In genomic region chrX:36329849-36330411, GRCm38 (mm10) we compare ENCODE assay signal across 9 mouse cellular contexts. TPM values are rescaled to one million over a fixed set of nuclear protein-coding genes. Genes with fewer than 3 reads are reported as not detected.
DNase-seq lines count a peak whose midpoint lies in the region; ATAC-seq and TF ChIP-seq lines count a peak whose summit lies in the region.
"Had no signal": no experiment of that assay in that cellular context is flagged by ENCODE, and none has a peak within 500 bp of the region (broad histone marks: within the 10 kb centered on the region; RNA-seq: fewer than 3 reads in every experiment).

No protein-coding gene starts in this region.

- no peak for TF ChIP-seq CTCF in embryonic fibroblast, embryonic 13.5 days (IDR thresholded peaks at IDR 0.05; ENCODE audit: borderline replicate concordance, insufficient read depth, low read length)
- TF ChIP-seq CTCF in heart, postnatal 0 days (IDR thresholded peaks at IDR 0.05; ENCODE audit: low read depth) = no peak
- TF ChIP-seq CTCF in lung, embryonic 14.5 days (IDR thresholded peaks at IDR 0.05; ENCODE audit: low read depth) = no peak

- peak; percentile 44 for ATAC-seq in heart, postnatal 0 days (ENCODE audit: insufficient read depth, low read depth)
- ATAC-seq in lung, embryonic 14.5 days (ENCODE audit: insufficient read depth) = peak; percentile 53; the same call in 1 of the 2 replicates
- ATAC-seq in neural tube, embryonic 15.5 days (ENCODE audit: low FRiP score) = 0 out of 2 replicates have a peak, but pooled peaks have one; percentile 7

- H3K4me2 ChIP-seq in heart, postnatal 0 days (ENCODE audit: low read depth, low read length) = peak overlapping the region; percentile 83
- H3K4me2 ChIP-seq in lung, embryonic 14.5 days = peak overlapping the region; percentile 76
- H3K4me2 ChIP-seq in neural tube, embryonic 15.5 days = peak overlapping the region; percentile 88

- no peak overlapping the region for H3K27ac ChIP-seq in embryonic fibroblast, embryonic 13.5 days (ENCODE audit: insufficient read depth, low read length)
- H3K27ac ChIP-seq in heart, postnatal 0 days (ENCODE audit: low read depth) = no peak overlapping the region
- no peak overlapping the region for H3K27ac ChIP-seq in lung, embryonic 14.5 days (ENCODE audit: low read depth)
- no peak overlapping the region for H3K27ac ChIP-seq in neural tube, embryonic 15.5 days (replicated peaks)

- H3K9ac ChIP-seq in heart, postnatal 0 days (replicated peaks; ENCODE audit: low read depth, low read length) = 0 out of 2 replicates have a peak overlapping the region, but pooled peaks have one; percentile 26
- H3K9ac ChIP-seq in lung, embryonic 14.5 days = no peak overlapping the region
- no peak overlapping the region for H3K9ac ChIP-seq in neural tube, embryonic 15.5 days (replicated peaks)

- 14% methylated on average over 26 of the region's 44 CpGs for WGBS in heart, postnatal 0 days
- WGBS in lung, embryonic 14.5 days = 7% methylated on average over 31 of the region's 44 CpGs
- WGBS in neural tube, embryonic 15.5 days = 11% methylated on average over 33 of the region's 44 CpGs

- no peaks in the 10 kb centered on the region for H3K4me1 ChIP-seq in embryonic fibroblast, embryonic 13.5 days (ENCODE audit: control insufficient read depth, insufficient read depth, low read length)
- no peaks in the 10 kb centered on the region for H3K4me1 ChIP-seq in heart, postnatal 0 days (ENCODE audit: control insufficient read depth, insufficient read depth)
- H3K4me1 ChIP-seq in lung, embryonic 14.5 days (ENCODE audit: insufficient read depth) = no peaks in the 10 kb centered on the region
- peaks cover 11% of the 10 kb centered on the region for H3K4me1 ChIP-seq in neural tube, embryonic 15.5 days

- no peaks in the 10 kb centered on the region for H3K36me3 ChIP-seq in heart, postnatal 0 days (replicated peaks; ENCODE audit: control insufficient read depth, insufficient read depth, low read length)
- no peaks in the 10 kb centered on the region for H3K36me3 ChIP-seq in lung, embryonic 14.5 days (ENCODE audit: insufficient read depth)
- H3K36me3 ChIP-seq in neural tube, embryonic 15.5 days = no peaks in the 10 kb centered on the region
- H3K36me3 ChIP-seq: G1E had no signal

- no peak for TF ChIP-seq EP300 in heart, postnatal 0 days (IDR thresholded peaks at IDR 0.05; ENCODE audit: low read depth)

- no peaks in the 10 kb centered on the region for H3K9me3 ChIP-seq in heart, postnatal 0 days (replicated peaks; ENCODE audit: control insufficient read depth, low read length)
- H3K9me3 ChIP-seq in lung, embryonic 14.5 days (ENCODE audit: low read depth, low read length) = no peaks in the 10 kb centered on the region
- H3K9me3 ChIP-seq in neural tube, embryonic 15.5 days (replicated peaks) = no peaks in the 10 kb centered on the region

- H3K27me3 ChIP-seq in heart, postnatal 0 days (ENCODE audit: control insufficient read depth, insufficient read depth, low read length) = peaks cover 20% of the 10 kb centered on the region; the same call in 1 of the 2 replicates
- peaks cover 7% of the 10 kb centered on the region for H3K27me3 ChIP-seq in lung, embryonic 14.5 days (ENCODE audit: insufficient read depth, low read length)
- peaks cover 3% of the 10 kb centered on the region; the same call in 1 of the 2 replicates for H3K27me3 ChIP-seq in neural tube, embryonic 15.5 days (replicated peaks)

- TF ChIP-seq POLR2A in embryonic fibroblast, embryonic 13.5 days (IDR thresholded peaks at IDR 0.05; ENCODE audit: low read depth, low read length) = no peak

- peak; percentile 40 to 52 for DNase-seq in urinary bladder, adult 18-20 months (ENCODE audit: low spot score in 2 of 2)
- no peak for DNase-seq in urinary bladder, postnatal 10 days (ENCODE audit: low spot score)
- DNase-seq in heart, postnatal 0 days (ENCODE audit: low spot score) = no peak
- peak; percentile 81 for DNase-seq in kidney, postnatal 14 days
- peak; percentile 37 for DNase-seq in lung, embryonic 14.5 days
- DNase-seq in urinary bladder, postnatal 25 days (ENCODE audit: low spot score) = peak; percentile 44

- H3K4me3 ChIP-seq in embryonic fibroblast, embryonic 13.5 days (ENCODE audit: insufficient read depth, low read length) = peak overlapping the region; percentile 40
- H3K4me3 ChIP-seq in heart, postnatal 0 days (ENCODE audit: low read depth, low read length) = peak overlapping the region; percentile 50
- H3K4me3 ChIP-seq in lung, embryonic 14.5 days (ENCODE audit: low read depth, low read length) = peak overlapping the region; percentile 43
- H3K4me3 ChIP-seq in neural tube, embryonic 15.5 days (replicated peaks) = peak overlapping the region; percentile 45

RNA-seq across cellular contexts. Expression of gene Lonrf3, which starts 1.8 kb away (rescaled TPM):
- 0.28 and 1.1 TPM in 2 replicates for polyA plus RNA-seq in embryonic fibroblast, embryonic 13.5 days (2011; ENCODE audit: insufficient read length, low read depth, missing spikeins)
- total RNA-seq in heart, postnatal 0 days (2014; rRNA removed; ENCODE audit: low replicate concordance) = 3.9 and 10.8 TPM in 2 replicates
- polyA plus RNA-seq in heart, postnatal 0 days (2015; fragmentation: Nextera tagmentation; extraction: Ambion mirVana) = 0.08 and 0.10 TPM in 2 replicates
- polyA plus RNA-seq in lung, embryonic 14.5 days (2014; fragmentation: Nextera tagmentation; extraction: Ambion mirVana) = 0.71 and 1.0 TPM in 2 replicates
- polyA plus RNA-seq in neural tube, embryonic 15.5 days (2015; fragmentation: Nextera tagmentation; extraction: Ambion mirVana) = 0.23 and 0.29 TPM in 2 replicates
- total RNA-seq: G1E had no signal
- polyA plus RNA-seq: G1E had no signal

Comparison
In these comparisons a context has a peak if more than half of its experiments do, and no peak if none do; other contexts are left out.
1. DNase-seq: peak in urinary bladder, adult 18-20 months (2 of 2), kidney, postnatal 14 days (single experiment), lung, embryonic 14.5 days (single experiment) and urinary bladder, postnatal 25 days (single experiment); none in urinary bladder, postnatal 10 days (single experiment) and heart, postnatal 0 days (single experiment).
2. Peak in every context shown above with its lines, with median percentiles within 50 percentile points of each other: H3K4me3 ChIP-seq, ATAC-seq and H3K4me2 ChIP-seq.